Mouse (Mus musculus) CD4-positive, CD25-positive, alpha-beta regulatory T cell, adult 2 months (primary cell): ENCODE measurements around the gene Wnt5b.

Experiments
- DNase-seq: peaks from one replicate; pipeline ENCODE4 v3.0.0-alpha.2; 2012; ENCODE audit warnings: low read depth, low spot score

Gene Wnt5b

GRCm38 (mm10) chr6:119417354-119417753 is 126.8 kb downstream of the Wnt5b start, which contains the start of gene Adipor2:
Adipor2 (minus strand) TSS chr6:119417704.
- peak; percentile 45 for DNase-seq

GRCm38 (mm10) chr6:119416643-119417042 is 127.5 kb downstream of the Wnt5b start:
- DNase-seq = no peak

GRCm38 (mm10) chr6:119414262-119415043 is 129.7 kb downstream of the Wnt5b start:
- DNase-seq = no peak

GRCm38 (mm10) chr6:119412588-119412987 is 131.6 kb downstream of the Wnt5b start:
- no peak for DNase-seq

GRCm38 (mm10) chr6:119411511-119411910 is 132.6 kb downstream of the Wnt5b start:
- DNase-seq = no peak

GRCm38 (mm10) chr6:119409766-119410165 is 134.4 kb downstream of the Wnt5b start:
- DNase-seq = no peak

- peak; percentile 48 for DNase-seq
These were observed 135.6 kb downstream of the Wnt5b start for GRCm38 (mm10) chr6:119408582-119408981.

GRCm38 (mm10) chr6:119407818-119408217 is 136.3 kb downstream of the Wnt5b start:
- no peak for DNase-seq

GRCm38 (mm10) chr6:119406528-119406927 is 137.6 kb downstream of the Wnt5b start:
- no peak for DNase-seq

GRCm38 (mm10) chr6:119405310-119405709 is 138.8 kb downstream of the Wnt5b start:
- no peak for DNase-seq

- DNase-seq = no peak
These were observed 139.3 kb downstream of the Wnt5b start for GRCm38 (mm10) chr6:119404854-119405253.

- DNase-seq = no peak
These were observed 141.2 kb downstream of the Wnt5b start for GRCm38 (mm10) chr6:119402976-119403375.

- peak; percentile 34 for DNase-seq
These were observed 142.4 kb downstream of the Wnt5b start for GRCm38 (mm10) chr6:119401545-119402304.

- no peak for DNase-seq
These were observed 143.5 kb downstream of the Wnt5b start for GRCm38 (mm10) chr6:119400649-119401048.

- DNase-seq = no peak
These were observed 144.8 kb downstream of the Wnt5b start for GRCm38 (mm10) chr6:119399371-119399770.

- DNase-seq = peak; percentile 63
These were observed 147.9 kb downstream of the Wnt5b start for GRCm38 (mm10) chr6:119396309-119396634.

- DNase-seq = peak; percentile 59
These were observed 148.5 kb downstream of the Wnt5b start for GRCm38 (mm10) chr6:119395421-119396308.

GRCm38 (mm10) chr6:119392836-119393235 is 151.3 kb downstream of the Wnt5b start:
- no peak for DNase-seq

GRCm38 (mm10) chr6:119390728-119391127 is 153.4 kb downstream of the Wnt5b start:
- no peak for DNase-seq

GRCm38 (mm10) chr6:119389089-119389488 is 155.1 kb downstream of the Wnt5b start:
- DNase-seq = no peak

GRCm38 (mm10) chr6:119388650-119389012 is 155.5 kb downstream of the Wnt5b start:
- DNase-seq = peak; percentile 98
